Mouse (Mus musculus): ENCODE measurements around the gene Slc16a11. TPM values are rescaled to one million over a fixed set of nuclear protein-coding genes. Genes with fewer than 3 reads are reported as not detected.

Slc16a11 gene
- polyA plus RNA-seq, 1 experiment from 2014 or later = 7.3 TPM

MicroRNAs within 50 kb of the gene (microRNA counts, 519-probe panel; counts per million panel counts)
- microRNA mmu-miR-195 = 529 counts per million, percentile 1 among the panel's probes with 10 or more counts
- 1,748 counts per million, percentile 29 among the panel's probes with 10 or more counts for microRNA mmu-miR-497

Small RNA genes within 50 kb of the gene (microRNA-seq; reads per million reads assigned to microRNA genes)
- gene Mir195a = 209 reads per million, percentile 63 among the genes with 10 or more reads in this experiment
- gene Mir497 = not detected
- gene Mir497b = not detected

Other genes starting within 250 kb of the Slc16a11 start
- gene Cldn7, start 248.0 kb upstream of the Slc16a11 start, polyA plus RNA-seq (2015; fragmentation: Nextera tagmentation; extraction: Ambion mirVana) = 0.33 and 64.8 TPM in 2 replicates
- 23.6 and 27.2 TPM in 2 replicates for gene Ctdnep1, start 231.6 kb upstream of the Slc16a11 start, polyA plus RNA-seq (2015; fragmentation: Nextera tagmentation; extraction: Ambion mirVana)
- 159 and 167 TPM in 2 replicates for gene Elp5, start 230.2 kb upstream of the Slc16a11 start, polyA plus RNA-seq (2015; fragmentation: Nextera tagmentation; extraction: Ambion mirVana)
- 549 and 565 TPM in 2 replicates for gene Gabarap, start 221.6 kb upstream of the Slc16a11 start, polyA plus RNA-seq (2015; fragmentation: Nextera tagmentation; extraction: Ambion mirVana)
- gene Phf23, start 217.0 kb upstream of the Slc16a11 start, polyA plus RNA-seq (2015; fragmentation: Nextera tagmentation; extraction: Ambion mirVana) = 53.5 and 57.8 TPM in 2 replicates
- gene Dvl2, start 212.2 kb upstream of the Slc16a11 start, polyA plus RNA-seq (2015; fragmentation: Nextera tagmentation; extraction: Ambion mirVana) = 22.6 and 25.1 TPM in 2 replicates
- 61.7 and 65.7 TPM in 2 replicates for gene Acadvl, start 197.3 kb upstream of the Slc16a11 start, polyA plus RNA-seq (2015; fragmentation: Nextera tagmentation; extraction: Ambion mirVana)
- gene Dlg4, start 195.8 kb upstream of the Slc16a11 start, polyA plus RNA-seq (2015; fragmentation: Nextera tagmentation; extraction: Ambion mirVana) = 20.1 and 24.7 TPM in 2 replicates
- gene Asgr1, start 158.7 kb upstream of the Slc16a11 start, polyA plus RNA-seq (2015; fragmentation: Nextera tagmentation; extraction: Ambion mirVana) = 1.7 and 2.1 TPM in 2 replicates
- gene Asgr2, start 120.1 kb upstream of the Slc16a11 start, polyA plus RNA-seq (2015; fragmentation: Nextera tagmentation; extraction: Ambion mirVana) = 0.18 TPM in 1 of 2 replicates, not detected in the other
- gene Mgl2, start 82.4 kb upstream of the Slc16a11 start, polyA plus RNA-seq (2015; fragmentation: Nextera tagmentation; extraction: Ambion mirVana) = 0.38 and 0.55 TPM in 2 replicates
- gene Clec10a, start 56.6 kb upstream of the Slc16a11 start, polyA plus RNA-seq (2015; fragmentation: Nextera tagmentation; extraction: Ambion mirVana) = 0.37 and 1.1 TPM in 2 replicates
- 12.4 and 14.3 TPM in 2 replicates for gene Slc16a13, start 8.3 kb downstream of the Slc16a11 start, polyA plus RNA-seq (2015; fragmentation: Nextera tagmentation; extraction: Ambion mirVana)
- gene Bcl6b, start 17.0 kb downstream of the Slc16a11 start, polyA plus RNA-seq (2015; fragmentation: Nextera tagmentation; extraction: Ambion mirVana) = 5.2 and 6.6 TPM in 2 replicates
- 153 and 167 TPM in 2 replicates for gene 0610010K14Rik, start 25.2 kb downstream of the Slc16a11 start, polyA plus RNA-seq (2015; fragmentation: Nextera tagmentation; extraction: Ambion mirVana)
- 13.1 and 16.0 TPM in 2 replicates for gene Gm21988, start 27.1 kb downstream of the Slc16a11 start, polyA plus RNA-seq (2015; fragmentation: Nextera tagmentation; extraction: Ambion mirVana)
- 384 and 458 TPM in 2 replicates for gene Rnasek, start 27.1 kb downstream of the Slc16a11 start, polyA plus RNA-seq (2015; fragmentation: Nextera tagmentation; extraction: Ambion mirVana)
- 2.1 and 2.7 TPM in 2 replicates for gene Alox12, start 42.6 kb downstream of the Slc16a11 start, polyA plus RNA-seq (2015; fragmentation: Nextera tagmentation; extraction: Ambion mirVana)
- 5.9 TPM in 1 of 2 replicates, not detected in the other for gene Alox12e, start 109.9 kb downstream of the Slc16a11 start, polyA plus RNA-seq (2015; fragmentation: Nextera tagmentation; extraction: Ambion mirVana)
- 1.2 TPM in 1 of 2 replicates, not detected in the other for gene Alox15, start 139.3 kb downstream of the Slc16a11 start, polyA plus RNA-seq (2015; fragmentation: Nextera tagmentation; extraction: Ambion mirVana)
- 29.7 and 33.0 TPM in 2 replicates for gene Pelp1, start 197.3 kb downstream of the Slc16a11 start, polyA plus RNA-seq (2015; fragmentation: Nextera tagmentation; extraction: Ambion mirVana)
- gene Arrb2, start 219.9 kb downstream of the Slc16a11 start, polyA plus RNA-seq (2015; fragmentation: Nextera tagmentation; extraction: Ambion mirVana) = 53.6 and 59.7 TPM in 2 replicates
- gene Med11, start 239.2 kb downstream of the Slc16a11 start, polyA plus RNA-seq (2015; fragmentation: Nextera tagmentation; extraction: Ambion mirVana) = 44.4 and 45.0 TPM in 2 replicates
- gene Zmynd15, start 246.7 kb downstream of the Slc16a11 start, polyA plus RNA-seq (2015; fragmentation: Nextera tagmentation; extraction: Ambion mirVana) = 0.60 and 1.0 TPM in 2 replicates
- 7.4 and 8.5 TPM in 2 replicates for gene Cxcl16, start 247.2 kb downstream of the Slc16a11 start, polyA plus RNA-seq (2015; fragmentation: Nextera tagmentation; extraction: Ambion mirVana)